Mouse (Mus musculus): ENCODE data around the gene Plac8.
A peak's percentile ranks its signal among the peaks of the same experiment; 100 is the strongest.

The Plac8 gene

DNA sequence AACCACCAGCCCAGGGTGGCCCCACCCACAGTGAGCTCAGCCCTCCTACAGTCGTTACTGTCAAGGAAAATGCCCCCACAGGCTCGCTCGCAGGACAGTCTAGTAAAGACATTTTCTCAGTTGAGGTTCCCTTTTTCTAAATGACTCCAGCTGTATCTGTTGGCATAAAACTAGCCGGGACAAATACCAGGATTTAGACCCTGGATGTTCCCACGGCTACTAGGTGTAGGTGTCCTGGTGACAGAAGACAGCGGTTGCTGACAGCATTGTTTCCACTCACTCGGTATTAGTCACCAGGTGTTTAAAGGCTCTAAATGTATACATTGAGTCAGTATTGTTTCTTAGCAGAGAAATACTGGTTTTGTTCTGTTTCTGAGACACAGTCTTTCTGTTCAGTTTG, 36.2 kb downstream of the Plac8 start:
- DNase-seq (ENCODE audit: low read depth, low spot score): no peak

GRCm38 (mm10) chr5:100526164-100526563, 45.9 kb downstream of the Plac8 start:
- no peak for DNase-seq (ENCODE audit: low read depth, low spot score)

DNA sequence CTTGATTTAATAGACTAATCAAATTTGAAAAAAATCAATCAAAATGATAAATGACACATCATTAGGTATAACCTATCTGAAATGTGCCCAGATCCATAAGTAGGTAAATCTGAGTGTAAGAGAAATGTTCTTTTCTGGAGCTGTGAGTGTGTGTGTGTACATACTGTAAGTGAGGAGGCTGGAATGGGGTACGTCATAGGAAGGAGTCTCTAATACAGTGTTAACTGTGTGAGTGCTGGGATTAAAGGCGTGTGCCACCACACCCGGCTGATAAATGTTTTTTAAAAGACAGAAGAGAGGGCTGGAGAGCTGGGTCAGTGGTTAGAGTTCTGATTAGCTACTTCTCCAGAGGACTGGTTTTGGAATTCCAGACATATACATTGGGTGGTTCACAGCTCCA, 46.4 kb downstream of the Plac8 start:
- no peak for DNase-seq (ENCODE audit: low read depth, low spot score)

DNA sequence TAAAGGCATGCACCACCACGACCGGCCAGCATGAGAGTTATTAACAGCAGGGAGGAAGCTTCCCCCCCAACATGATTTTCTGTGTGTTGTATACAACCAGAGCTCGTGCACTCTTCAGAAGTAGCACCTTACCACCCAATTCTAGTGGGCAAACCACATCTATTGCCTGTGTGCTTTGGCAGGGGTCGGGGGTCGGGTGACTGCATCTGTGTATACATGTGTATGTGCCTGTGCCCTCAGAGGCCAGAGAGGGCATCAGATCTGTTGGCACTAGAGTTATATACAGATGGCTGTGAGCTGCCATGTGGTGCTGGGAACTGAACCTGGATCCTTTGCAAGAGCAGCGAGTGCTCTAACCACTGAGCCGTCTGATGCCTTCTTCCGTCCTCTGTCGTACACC, 47.1 kb downstream of the Plac8 start:
- DNase-seq (ENCODE audit: low read depth, low spot score): no peak

GRCm38 (mm10) chr5:100523331-100523730, 48.7 kb downstream of the Plac8 start:
- DNase-seq (ENCODE audit: low read depth, low spot score): no peak

DNA sequence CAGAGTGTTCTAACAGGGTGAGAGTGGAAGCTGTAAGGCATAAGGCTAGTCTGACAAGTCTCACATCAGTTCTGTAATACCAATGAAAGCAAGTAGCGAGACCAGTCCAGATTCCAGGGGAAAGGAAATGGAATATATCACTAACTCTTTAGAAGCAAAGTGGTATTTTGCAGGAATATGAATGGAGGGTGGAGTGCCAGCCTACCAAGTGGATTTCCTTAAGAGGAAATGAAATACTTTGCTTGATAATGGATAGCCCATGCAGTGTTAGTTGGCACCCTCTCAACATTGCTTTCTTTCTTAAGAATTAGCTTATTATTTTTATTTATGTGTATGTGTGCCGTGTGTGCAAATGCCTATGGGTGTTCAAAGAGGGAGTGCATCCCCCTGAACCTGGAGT, 51.8 kb downstream of the Plac8 start:
- DNase-seq (ENCODE audit: low read depth, low spot score): no peak

DNA sequence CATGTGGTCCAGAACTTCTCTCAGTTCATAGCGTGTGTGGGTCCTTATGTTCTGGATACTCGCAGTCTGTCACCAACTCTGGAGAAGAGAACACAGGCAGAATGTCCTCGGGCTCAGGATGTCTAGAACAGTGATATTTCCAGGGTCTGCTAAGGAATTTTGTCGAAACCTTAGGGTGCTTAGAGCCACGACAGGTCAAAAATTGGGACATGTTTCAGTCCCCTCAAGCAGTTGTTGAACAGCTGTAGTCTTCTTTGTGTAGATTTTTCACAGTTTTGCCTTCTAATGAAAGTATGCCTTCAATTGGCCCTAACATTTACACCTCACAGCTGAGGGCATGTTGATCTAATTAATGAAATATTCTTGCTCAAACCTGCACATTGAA, 53.0 kb downstream of the Plac8 start:
- no peak for DNase-seq (ENCODE audit: low read depth, low spot score)

DNA sequence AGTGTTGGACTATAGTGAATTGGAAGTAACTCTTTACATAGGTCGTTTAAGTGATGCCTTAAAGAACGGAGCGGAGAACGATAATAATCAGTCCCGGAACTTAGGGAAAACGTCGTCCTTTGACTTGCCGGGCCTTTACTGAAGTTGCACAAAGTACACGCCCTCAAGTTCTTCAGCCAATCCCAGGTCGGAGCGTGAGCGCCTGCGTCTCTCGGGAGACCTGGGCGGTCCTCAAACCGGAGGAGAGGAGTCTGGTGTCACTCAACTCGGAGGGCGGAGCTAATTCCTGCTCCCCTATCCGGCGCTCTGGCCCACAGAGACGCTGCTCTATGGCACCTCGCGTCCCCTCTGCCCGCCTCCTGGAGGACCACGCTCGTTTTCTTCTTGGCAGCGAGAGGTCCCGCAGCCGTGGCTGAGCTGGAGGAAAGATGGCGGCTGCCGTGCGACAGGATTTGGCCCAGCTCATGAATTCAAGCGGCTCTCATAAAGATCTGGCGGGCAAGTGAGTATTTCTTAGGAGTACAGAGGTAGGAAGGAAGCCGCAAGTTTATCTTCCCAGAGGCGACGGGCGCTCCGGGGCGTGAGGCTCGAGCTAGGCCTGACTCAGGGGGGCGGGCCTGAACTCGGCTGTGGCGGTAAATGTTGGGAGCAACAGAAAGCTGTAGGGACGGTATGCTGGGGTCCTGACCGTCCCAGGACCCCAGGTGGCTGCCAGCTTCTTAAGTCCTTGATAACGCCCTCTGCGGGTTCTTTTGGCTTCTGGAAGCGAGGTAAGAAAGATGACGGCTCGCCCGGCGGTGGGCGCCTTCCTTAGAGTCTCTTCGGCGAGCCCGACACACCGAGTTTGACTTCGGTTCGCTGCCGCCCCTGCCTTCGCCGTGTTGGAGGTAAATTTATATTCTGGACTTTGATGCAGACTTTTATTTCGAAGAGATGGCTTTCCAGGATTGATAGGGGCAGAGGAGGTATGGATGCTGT, 53.7 kb downstream of the Plac8 start, which contains the start of gene Cops4:
TSS of gene Cops4 (plus strand) at position 261 of the 978 bp plus-strand sequence.
- DNase-seq (ENCODE audit: low read depth, low spot score): peak; percentile 99

GRCm38 (mm10) chr5:100512576-100512975, 59.5 kb downstream of the Plac8 start:
- DNase-seq (ENCODE audit: low read depth, low spot score): no peak

DNA sequence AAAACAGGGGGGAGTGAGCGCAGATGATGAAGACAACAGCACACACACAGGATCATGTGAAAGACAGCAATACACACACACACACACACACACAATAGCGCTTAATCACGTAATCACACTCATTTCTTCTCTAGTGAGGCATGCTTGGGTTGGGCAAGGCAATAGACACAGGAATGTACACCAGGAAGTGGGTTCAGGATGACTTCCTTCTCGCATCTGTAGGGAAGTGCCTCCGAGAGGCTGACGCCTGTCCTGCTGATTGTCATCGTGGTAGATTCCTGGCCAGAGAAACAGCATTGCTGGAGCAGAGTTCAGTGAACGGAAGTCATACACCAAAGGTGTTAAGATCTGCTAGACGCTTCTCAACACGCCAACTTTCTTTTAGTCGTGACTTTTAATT, 62.8 kb downstream of the Plac8 start:
- no peak for DNase-seq (ENCODE audit: low read depth, low spot score)
